Mouse (Mus musculus) liver, adult 2 months (tissue): ENCODE data around the gene Lpar1.

ENCODE experiments used
- CTCF ChIP-seq: fragments of 200-500 bp; IDR thresholded peaks from 2 replicates; pipeline ENCODE4 v1.5.1; 2011; ENCODE audit warnings: low read depth, low read length, control low read depth
- POLR2A ChIP-seq: fragments of 200-500 bp; IDR thresholded peaks from 2 replicates; pipeline ENCODE4 v1.6.1; 2011; ENCODE audit warnings: low read length, control low read depth; ENCODE audit not compliant: insufficient read depth; ENCODE audit errors: extremely low read depth

DNA sequence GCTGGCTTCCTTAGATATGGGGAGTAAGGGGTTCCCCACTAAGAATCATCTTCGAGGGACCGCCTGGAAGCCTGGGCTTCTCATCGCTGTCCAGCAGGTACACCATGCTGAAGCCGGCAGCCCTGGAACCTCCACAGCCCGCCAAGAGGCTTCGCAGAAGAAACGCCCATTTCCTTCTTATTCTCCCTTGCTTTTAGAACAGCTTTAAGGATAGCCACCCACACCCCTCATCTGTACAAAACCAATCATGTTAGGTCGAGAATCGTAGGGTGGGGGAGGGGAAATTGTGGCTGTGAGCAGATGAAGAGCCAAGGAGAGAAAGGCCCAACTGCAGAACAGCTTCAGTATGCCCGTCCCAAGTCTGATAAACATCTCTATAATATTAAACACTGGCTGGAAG lies 26.4 kb upstream of the Lpar1 start:
- no peak for TF ChIP-seq POLR2A
- no peak for TF ChIP-seq CTCF
